Mouse (Mus musculus) kidney, adult 18-20 months (tissue): ENCODE measurements around the gene Aacs.

ENCODE experiments used
- DNase-seq: peaks from one replicate; pipeline ENCODE4 v3.0.0; 2021

The Aacs gene

DNA sequence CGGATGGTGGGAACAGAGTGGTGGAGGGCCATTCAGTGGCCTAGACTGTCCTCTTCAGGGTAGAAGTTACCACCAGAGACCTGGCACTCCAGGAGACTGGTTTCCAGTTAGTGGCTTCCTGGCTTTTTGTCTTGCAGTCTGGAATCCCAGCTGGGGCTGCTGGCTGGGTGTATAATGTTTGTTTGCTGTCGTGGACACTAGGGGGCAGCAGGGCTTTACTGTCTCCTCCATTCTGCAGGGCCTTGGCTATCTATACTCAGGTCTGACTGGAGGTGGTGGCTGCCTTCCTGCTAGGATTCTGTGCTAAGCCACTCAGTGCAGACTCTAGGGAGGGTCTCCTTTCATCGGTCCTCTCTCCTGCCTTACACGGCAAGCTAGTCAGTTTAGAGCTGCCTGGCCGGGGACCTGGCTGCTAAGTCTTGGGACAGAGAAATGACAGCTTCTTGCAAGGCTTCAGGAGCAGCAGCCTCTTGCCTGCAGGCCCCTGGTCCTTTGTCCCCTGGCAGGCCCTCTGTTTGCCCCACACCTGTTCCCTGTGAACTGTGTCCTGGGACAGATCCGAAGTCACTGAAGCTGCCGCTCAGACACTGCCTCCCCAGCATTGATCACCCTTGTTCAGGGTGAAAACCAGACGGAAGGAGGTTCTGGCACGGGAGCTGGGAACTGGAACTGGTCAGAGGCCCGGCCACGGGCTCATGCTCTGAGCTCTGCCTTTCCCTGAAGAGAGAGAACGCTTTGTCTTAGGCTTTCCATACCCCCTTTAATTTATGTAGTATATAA is 22.4 kb downstream of the Aacs start:
- peak; percentile 68 for DNase-seq

DNA sequence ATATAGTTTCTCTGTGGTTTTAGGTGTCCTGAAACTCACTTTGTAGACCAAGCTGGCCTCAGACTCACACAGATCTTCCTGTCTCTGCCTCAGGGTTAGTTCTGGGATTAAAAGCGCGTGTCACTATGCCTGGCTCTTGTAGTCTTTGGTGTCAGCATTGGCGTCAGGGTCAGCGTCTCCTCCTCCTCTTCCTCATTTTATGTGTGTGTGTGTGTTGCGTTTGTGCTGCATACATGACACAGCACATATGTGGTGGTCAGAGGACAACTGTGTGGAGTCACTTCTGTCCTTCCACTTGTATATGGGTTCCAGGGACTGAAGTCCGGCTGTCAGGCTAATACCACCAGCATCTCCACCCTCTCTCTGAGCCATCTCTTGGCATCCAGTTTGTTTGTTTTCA is 25.9 kb downstream of the Aacs start:
- DNase-seq: no peak

GRCm38 (mm10) chr5:125502186-125502585 is 26.6 kb downstream of the Aacs start:
- no peak for DNase-seq

GRCm38 (mm10) chr5:125503628-125504027 is 28.0 kb downstream of the Aacs start:
- no peak for DNase-seq

- DNase-seq: no peak
These were observed 29.1 kb downstream of the Aacs start for GRCm38 (mm10) chr5:125504692-125505091.

DNA sequence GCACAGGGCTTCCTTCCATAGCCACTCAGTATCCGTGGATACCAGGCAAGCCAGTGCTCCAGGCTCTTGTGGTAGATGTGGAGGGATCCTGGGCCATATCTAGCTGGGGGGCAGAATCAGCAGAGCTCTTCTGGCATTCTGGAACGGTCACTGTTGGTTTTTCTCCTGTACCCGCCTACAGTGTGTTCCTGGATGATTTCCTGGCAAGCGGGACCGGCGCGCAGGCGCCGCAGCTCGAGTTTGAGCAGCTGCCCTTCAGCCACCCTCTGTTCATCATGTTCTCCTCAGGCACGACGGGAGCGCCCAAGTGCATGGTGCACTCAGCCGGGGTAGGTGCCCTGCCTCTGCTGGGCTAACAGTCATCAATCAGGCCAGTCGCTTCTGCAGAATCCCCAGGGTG is 30.4 kb downstream of the Aacs start:
- DNase-seq: no peak

GRCm38 (mm10) chr5:125507582-125507981 is 32.0 kb downstream of the Aacs start:
- DNase-seq: no peak

DNA sequence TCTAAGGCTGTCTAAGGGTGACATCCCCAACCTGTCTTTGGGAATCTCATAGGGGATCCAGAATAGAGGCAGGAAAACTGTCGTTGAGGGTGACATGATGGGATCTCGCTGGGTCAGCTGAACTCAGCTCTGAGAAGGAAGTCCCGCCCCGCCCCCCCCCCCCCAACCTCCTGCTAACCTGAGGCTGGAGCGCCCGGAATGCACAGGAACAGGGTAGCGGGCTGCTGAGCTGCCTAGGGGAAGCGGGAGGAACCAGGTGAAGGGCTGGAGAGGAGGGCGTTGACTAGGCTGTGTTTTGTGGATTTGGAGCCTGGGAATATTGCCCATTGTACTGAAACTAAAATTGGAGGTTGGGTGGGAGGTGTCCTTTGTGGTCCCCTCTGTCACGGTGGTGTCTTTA is 32.4 kb downstream of the Aacs start:
- DNase-seq: no peak

- DNase-seq: peak; percentile 52
These were observed 33.9 kb downstream of the Aacs start for GRCm38 (mm10) chr5:125509541-125509940.

DNA sequence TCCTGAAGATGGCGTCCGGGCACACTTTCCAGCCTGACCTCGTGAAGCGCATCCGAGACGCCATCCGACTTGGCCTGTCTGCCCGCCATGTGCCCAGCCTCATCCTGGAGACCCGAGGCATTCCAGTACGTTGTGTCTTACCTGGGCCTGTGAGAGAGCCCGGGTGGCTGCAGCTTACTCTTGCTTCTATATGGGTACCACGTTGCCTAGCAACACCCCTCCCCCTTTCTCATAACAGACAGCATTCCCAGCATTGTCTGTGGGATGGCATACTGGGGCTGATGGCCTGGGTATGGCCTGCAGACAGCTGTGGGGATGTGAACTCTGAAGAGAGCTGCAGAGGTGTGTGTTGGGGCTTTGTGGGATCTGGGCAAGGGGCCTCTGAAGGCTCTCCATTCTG is 39.4 kb downstream of the Aacs start:
- no peak for DNase-seq

GRCm38 (mm10) chr5:125518640-125519039 is 43.0 kb downstream of the Aacs start:
- DNase-seq: peak; percentile 40

DNA sequence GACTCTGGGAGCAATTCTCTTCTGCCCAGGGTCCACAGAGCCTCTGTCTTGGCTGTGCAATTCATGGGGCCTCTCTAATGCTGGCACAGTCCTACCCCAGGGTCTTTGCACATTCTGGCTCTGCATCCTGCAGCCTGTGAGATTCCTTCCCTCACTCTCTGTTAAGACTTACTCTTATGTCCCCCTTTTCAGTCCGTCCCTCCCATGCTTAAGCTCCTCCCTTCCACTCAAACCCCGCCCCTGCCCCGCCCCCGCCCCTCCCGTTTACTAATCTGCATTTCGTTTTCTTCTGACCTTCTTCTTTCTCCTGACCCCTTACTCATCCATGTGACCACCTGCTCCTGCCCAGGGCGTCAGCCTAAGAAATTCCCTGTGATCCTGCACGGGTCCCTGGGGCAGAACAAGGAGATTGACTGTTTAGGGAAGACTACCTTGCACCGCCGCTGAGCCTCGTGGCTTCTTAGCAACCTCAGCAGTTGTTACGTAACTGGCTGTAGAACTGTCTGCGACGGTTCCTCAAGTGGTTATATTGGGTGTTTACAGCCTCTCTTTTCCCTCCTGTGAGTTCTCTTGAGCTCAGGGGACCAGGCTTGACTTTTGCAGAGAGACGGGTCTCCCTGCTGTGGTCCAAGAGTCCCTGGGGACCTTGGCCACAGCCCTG is 45.4 kb downstream of the Aacs start:
- peak; percentile 35 for DNase-seq

- DNase-seq: no peak
These were observed 47.7 kb downstream of the Aacs start for GRCm38 (mm10) chr5:125523361-125523760.

DNA sequence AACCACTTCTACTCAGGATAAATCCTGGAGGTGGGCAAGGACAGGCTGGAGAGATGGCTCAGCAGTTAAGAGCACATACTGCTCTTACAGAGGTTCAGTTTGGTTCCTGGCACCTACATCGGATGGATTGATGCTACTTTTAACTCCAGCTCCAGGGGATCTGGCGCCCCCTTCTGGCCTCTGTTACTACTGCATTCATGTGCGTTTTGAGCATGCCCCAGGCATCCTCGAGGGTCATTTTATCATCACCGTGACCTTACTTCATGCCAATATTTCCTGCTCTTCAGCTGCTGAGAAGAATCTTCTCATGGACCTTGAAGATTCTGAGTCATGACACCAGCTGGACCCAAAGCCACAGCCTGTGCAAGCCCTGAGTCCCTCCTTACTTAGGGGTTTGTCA is 49.9 kb downstream of the Aacs start:
- no peak for DNase-seq

- no peak for DNase-seq
These were observed 50.9 kb downstream of the Aacs start for GRCm38 (mm10) chr5:125526464-125526863.

- DNase-seq: peak; percentile 78
These were observed 53.5 kb downstream of the Aacs start for GRCm38 (mm10) chr5:125529109-125529508.

DNA sequence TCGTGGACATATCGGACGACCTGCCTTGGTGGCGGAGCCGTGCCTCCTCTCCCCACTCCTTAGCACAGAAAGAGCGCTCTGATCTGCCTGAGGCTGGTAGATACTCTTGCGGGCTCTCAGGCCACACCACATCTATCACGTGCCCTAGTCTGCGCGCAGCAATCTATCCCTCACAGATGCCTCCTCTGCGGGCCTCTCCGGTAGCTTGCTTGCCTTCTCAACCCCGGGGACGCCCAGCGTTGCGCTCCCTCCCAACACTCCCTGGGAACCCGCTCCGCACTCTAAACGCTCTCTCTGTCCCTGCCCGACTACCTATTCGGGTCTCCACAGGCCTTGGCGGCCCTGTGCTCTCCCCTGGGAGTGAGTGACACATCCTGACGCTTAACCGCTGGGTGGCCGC is 56.0 kb downstream of the Aacs start, which contains the start of gene Tmem132b:
Tmem132b (plus strand) TSS at position 141 of the 400 bp plus-strand sequence.
- DNase-seq: no peak

DNA sequence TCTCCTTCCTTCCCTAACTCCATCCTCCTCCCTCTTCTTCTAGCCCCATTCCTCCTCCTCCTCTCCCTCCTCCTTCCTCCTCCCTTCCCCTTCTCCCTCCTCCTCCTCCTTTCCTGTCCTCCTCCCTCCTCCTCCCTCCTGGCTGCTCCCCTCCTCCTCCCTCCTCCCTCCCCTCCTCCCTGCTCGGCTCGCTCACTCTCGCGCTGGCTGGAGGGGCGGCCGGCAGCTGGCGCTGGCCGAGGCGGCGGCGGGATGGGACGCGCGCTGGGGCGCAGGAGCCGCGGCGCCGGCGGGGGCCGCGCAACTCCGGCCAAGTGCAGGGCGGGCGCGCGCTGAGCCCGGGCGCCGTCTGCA is 56.6 kb downstream of the Aacs start:
- DNase-seq: no peak

- no peak for DNase-seq
These were observed 57.1 kb downstream of the Aacs start for GRCm38 (mm10) chr5:125532545-125533224.

GRCm38 (mm10) chr5:125533225-125533900 is 57.7 kb downstream of the Aacs start:
- no peak for DNase-seq

DNA sequence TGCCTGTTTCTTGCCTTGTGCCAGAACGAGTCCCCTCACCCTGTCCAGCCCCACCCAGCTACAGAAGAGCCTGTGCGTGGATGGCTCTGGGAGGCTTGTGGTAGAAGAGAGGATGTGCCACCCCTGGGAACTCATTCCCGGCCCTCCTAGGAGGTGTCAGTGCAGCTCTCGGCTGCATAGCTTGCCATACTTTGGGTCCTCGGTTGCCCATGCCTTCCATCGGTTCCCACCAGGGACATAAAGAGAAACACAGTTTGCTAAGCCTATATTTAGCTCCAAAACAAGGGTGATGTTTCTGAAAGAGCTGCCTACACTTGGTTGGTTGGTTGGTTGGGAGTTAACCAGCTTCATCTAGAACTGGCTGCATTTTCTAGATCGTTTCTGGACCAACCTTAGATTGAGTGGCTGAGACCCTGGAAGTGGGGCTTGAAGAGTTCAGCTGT is 58.6 kb downstream of the Aacs start:
- no peak for DNase-seq

DNA sequence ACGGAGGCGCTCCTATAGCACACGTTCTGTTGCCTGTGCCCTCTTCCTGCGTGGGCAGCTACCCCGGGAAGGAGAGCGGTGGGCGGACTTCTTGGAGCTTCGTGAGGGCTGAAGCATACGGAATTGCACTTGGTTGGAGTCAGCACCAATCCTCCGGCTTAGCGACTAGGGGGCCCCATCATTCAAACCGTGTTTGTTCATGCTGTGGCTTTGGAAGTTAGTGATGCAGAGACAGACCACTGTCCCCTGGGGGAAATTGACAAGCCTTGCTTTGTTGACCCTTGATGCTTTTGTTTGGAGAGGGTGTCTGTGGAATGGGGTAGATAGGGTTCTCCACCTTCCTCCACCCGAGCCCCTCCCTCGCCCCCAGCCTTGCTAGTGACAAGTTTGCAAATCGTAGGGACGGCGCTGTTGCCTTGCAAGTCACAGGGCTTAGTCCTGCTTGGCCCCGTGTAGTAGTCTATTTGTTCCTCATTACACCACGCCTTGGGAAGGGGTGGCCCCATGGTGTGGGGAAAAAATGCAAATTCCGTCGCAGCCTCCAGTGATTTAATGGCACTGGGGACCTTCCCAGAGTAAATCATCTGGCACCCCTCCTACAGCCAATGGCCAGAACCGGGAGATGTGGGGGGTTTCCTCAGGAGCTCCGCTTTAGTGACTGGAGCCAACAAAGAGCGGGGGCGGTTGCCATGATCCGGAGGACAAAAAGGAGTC is 59.2 kb downstream of the Aacs start:
- DNase-seq: no peak

GRCm38 (mm10) chr5:125545090-125545489 is 69.5 kb downstream of the Aacs start:
- no peak for DNase-seq
